Comparison of ENCODE assay signal across 8 mouse cellular contexts in genomic region chr1:131279456-131279776, GRCm38 (mm10). TPM values are rescaled to one million over a fixed set of nuclear protein-coding genes. Genes with fewer than 3 reads are reported as not detected.
DNase-seq lines count a peak whose midpoint lies in the region; ATAC-seq and TF ChIP-seq lines count a peak whose summit lies in the region.

Gene Ikbke, minus strand, starts transcription at chr1:131279606.

- peak within 1 kb of the TSS; percentile 51; the same call in 1 of the 2 replicates for H3K9ac ChIP-seq in kidney, embryonic 14.5 days (ENCODE audit: low read depth, low read length)
- H3K9ac ChIP-seq in hindbrain, embryonic 13.5 days: peak within 1 kb of the TSS; percentile 46; the same call in 1 of the 2 replicates
- no peak within 1 kb of the TSS for H3K9ac ChIP-seq in midbrain, embryonic 11.5 days (ENCODE audit: low read length)

- H3K4me1 ChIP-seq in kidney, embryonic 14.5 days (ENCODE audit: control insufficient read depth, insufficient read depth, low read length): peaks cover 8% of the 10 kb centered on the region
- H3K4me1 ChIP-seq in hindbrain, embryonic 13.5 days (replicated peaks): peaks cover 7% of the 10 kb centered on the region
- no peaks in the 10 kb centered on the region for H3K4me1 ChIP-seq in midbrain, embryonic 11.5 days (ENCODE audit: control insufficient read depth, insufficient read depth, low read length)

- no peaks in the 10 kb centered on the region for H3K36me3 ChIP-seq in kidney, embryonic 14.5 days (ENCODE audit: control insufficient read depth, insufficient read depth, low read length)
- H3K36me3 ChIP-seq in hindbrain, embryonic 13.5 days: no peaks in the 10 kb centered on the region
- H3K36me3 ChIP-seq in midbrain, embryonic 11.5 days (ENCODE audit: control insufficient read depth, insufficient read depth, low read length): no peaks in the 10 kb centered on the region

- ATAC-seq in kidney, embryonic 14.5 days (ENCODE audit: low FRiP score, low TSS enrichment): no peak
- ATAC-seq in Patski: peak; percentile 67
- no peak for ATAC-seq in hindbrain, embryonic 13.5 days (ENCODE audit: low FRiP score)
- peak; percentile 28; the same call in 1 of the 2 replicates for ATAC-seq in megakaryocyte-erythroid progenitor cell, adult 5-6 weeks (replicated peaks; ENCODE audit: low FRiP score, low TSS enrichment, poor library complexity, severe bottlenecking)
- ATAC-seq in midbrain, embryonic 11.5 days (ENCODE audit: low FRiP score): no peak

- in situ Hi-C loops in Patski (cut with MboI; ENCODE audit: low pct_unique_long_range_greater_than_20kb): no loop called here

- H3K4me3 ChIP-seq in kidney, embryonic 14.5 days (ENCODE audit: low read length): peak within 1 kb of the TSS; percentile 38
- 0 out of 2 replicates have a peak within 1 kb of the TSS, but pooled peaks have one; percentile 11 for H3K4me3 ChIP-seq in hindbrain, embryonic 13.5 days
- no peak within 1 kb of the TSS for H3K4me3 ChIP-seq in midbrain, embryonic 11.5 days (ENCODE audit: low read depth, low read length)

- H3K27me3 ChIP-seq in kidney, embryonic 14.5 days (ENCODE audit: control insufficient read depth, insufficient read depth, low read length): no peaks in the 10 kb centered on the region
- H3K27me3 ChIP-seq in Patski: no peaks in the 10 kb centered on the region
- H3K27me3 ChIP-seq in hindbrain, embryonic 13.5 days: no peaks in the 10 kb centered on the region
- no peaks in the 10 kb centered on the region for H3K27me3 ChIP-seq in midbrain, embryonic 11.5 days (ENCODE audit: control insufficient read depth, insufficient read depth, low read length)

- no peak for DNase-seq in kidney, adult 9 months
- no peak for DNase-seq in Patski (ENCODE audit: low read depth, low spot score)
- no peak for DNase-seq in layer of hippocampus, postnatal 36 days
- DNase-seq in midbrain, embryonic 11.5 days (ENCODE audit: low spot score, missing footprints): no peak
- DNase-seq in kidney, adult 18-20 months: no peak

- H3K4me2 ChIP-seq in kidney, embryonic 14.5 days (replicated peaks; ENCODE audit: low read depth, low read length): peak within 1 kb of the TSS; percentile 56
- H3K4me2 ChIP-seq in hindbrain, embryonic 13.5 days: peak within 1 kb of the TSS; percentile 23
- no peak within 1 kb of the TSS for H3K4me2 ChIP-seq in midbrain, embryonic 11.5 days

- POLR2A ChIA-PET in Patski (lab: Charles Lee): no interaction called here

- H3K27ac ChIP-seq in kidney, embryonic 14.5 days (ENCODE audit: low read depth, low read length): no peak within 1 kb of the TSS
- H3K27ac ChIP-seq in hindbrain, embryonic 13.5 days: no peak within 1 kb of the TSS
- no peak within 1 kb of the TSS for H3K27ac ChIP-seq in midbrain, embryonic 11.5 days (ENCODE audit: low read depth, low read length)

- H3K9me3 ChIP-seq in kidney, embryonic 14.5 days (ENCODE audit: control insufficient read depth, low read length): no peaks in the 10 kb centered on the region
- no peaks in the 10 kb centered on the region for H3K9me3 ChIP-seq in hindbrain, embryonic 13.5 days
- no peaks in the 10 kb centered on the region for H3K9me3 ChIP-seq in midbrain, embryonic 11.5 days (ENCODE audit: control insufficient read depth, low read length)

- WGBS in kidney, embryonic 14.5 days: 22% methylated on average over 4 of the region's 4 CpGs
- 57% methylated on average over 4 of the region's 4 CpGs for WGBS in hindbrain, embryonic 13.5 days
- 52% methylated on average over 4 of the region's 4 CpGs for WGBS in midbrain, embryonic 11.5 days

- CTCF ChIA-PET in Patski (lab: Charles Lee): interaction anchor here (1.1 kb wide), 1 partner anchor 116 kb away, joined by 3 read pairs; no protein-coding TSS in a partner anchor

- TF ChIP-seq CTCF in Patski (IDR thresholded peaks at IDR 0.05): no peak

RNA-seq across cellular contexts. Expression of gene Ikbke, which starts in this region (rescaled TPM):
- polyA plus RNA-seq in kidney, embryonic 14.5 days (2014; fragmentation: Nextera tagmentation; extraction: Ambion mirVana): 2.9 TPM in 2 replicates
- 21.3 TPM for polyA plus RNA-seq in Patski (2021)
- 0.66 and 0.92 TPM in 2 replicates for polyA plus RNA-seq in hindbrain, embryonic 13.5 days (2015; fragmentation: Nextera tagmentation; extraction: Ambion mirVana)
- total RNA-seq in megakaryocyte-erythroid progenitor cell, adult 5-6 weeks (2014; fragmentation: Nextera tagmentation): 11.1 and 11.2 TPM in 2 replicates
- 1.9 and 4.3 TPM in 2 replicates for total RNA-seq in megakaryocyte-erythroid progenitor cell, adult 5-6 weeks (2017)
- 1 to 10 TPM; 1.6 to 2.7 TPM for total RNA-seq in layer of hippocampus, postnatal 36 days (2021)
- 0.55 and 0.57 TPM in 2 replicates for polyA plus RNA-seq in midbrain, embryonic 11.5 days (2014; fragmentation: Nextera tagmentation; extraction: Ambion mirVana)

Comparison
In these comparisons a context has a peak if more than half of its experiments do, and no peak if none do; other contexts are left out.
1. ATAC-seq: peak in Patski (single experiment) and megakaryocyte-erythroid progenitor cell, adult 5-6 weeks (single experiment); none in kidney, embryonic 14.5 days (single experiment), hindbrain, embryonic 13.5 days (single experiment) and midbrain, embryonic 11.5 days (single experiment).